Mouse (Mus musculus) urinary bladder, postnatal 4 days (tissue): ENCODE results near the gene Fuca1.
"Not testable (repeated sequence)": the region's sequence is repeated elsewhere in the genome, so short reads cannot be mapped to it uniquely, and the experiment has no call there.

Source experiments
- DNase-seq, 2 experiments: peaks; one replicate each; pipeline ENCODE4 v3.0.0; 2021 to 2022; ENCODE audit warnings: low spot score in 2 of 2

Fuca1 gene

DNA sequence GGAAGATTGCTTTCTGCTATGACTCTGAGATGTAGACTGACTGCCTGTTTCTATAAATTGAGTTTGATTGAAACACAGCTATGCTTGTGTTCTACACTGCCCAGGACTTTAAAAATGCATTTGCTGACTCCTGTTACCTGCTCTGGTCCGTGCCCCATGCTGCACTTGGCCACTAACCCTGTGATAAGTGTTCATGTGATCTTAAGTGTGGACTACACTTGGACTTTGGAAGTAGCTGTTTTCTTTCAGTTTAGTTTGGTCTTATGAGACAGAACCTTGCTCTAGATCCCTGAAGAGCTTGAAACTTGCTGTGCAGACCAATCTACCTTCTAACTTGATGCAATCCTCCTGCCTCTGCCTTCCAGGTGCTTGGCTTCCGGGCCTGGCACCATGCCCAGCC lies 3.9 kb downstream of the Fuca1 start:
- DNase-seq, result no peak

DNA sequence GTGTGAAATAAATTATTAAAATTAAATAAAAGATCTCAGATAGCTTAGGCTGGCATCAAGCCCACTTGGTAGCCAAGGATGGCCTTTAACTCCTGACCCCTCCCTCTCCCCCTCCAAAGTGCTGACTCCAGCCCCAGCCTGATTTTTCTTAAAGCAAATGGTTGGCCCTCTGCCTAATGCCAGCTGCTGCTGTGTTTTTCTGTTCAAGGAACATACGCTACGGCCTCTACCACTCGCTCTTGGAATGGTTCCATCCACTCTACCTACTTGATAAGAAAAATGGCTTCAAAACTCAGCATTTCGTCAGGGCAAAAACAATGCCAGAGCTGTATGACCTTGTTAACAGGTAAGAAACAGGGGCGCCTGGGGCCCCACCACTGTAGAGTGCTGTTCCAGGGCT lies 4.8 kb downstream of the Fuca1 start:
- DNase-seq, result no peak

- no peak for DNase-seq
Observed at GRCm38 (mm10) chr4:135926195-135926808, 5.8 kb downstream of the Fuca1 start.

GRCm38 (mm10) chr4:135926861-135927260 lies 6.3 kb downstream of the Fuca1 start:
- no peak for DNase-seq

GRCm38 (mm10) chr4:135928376-135928775 lies 7.8 kb downstream of the Fuca1 start:
- DNase-seq, result no peak

DNA sequence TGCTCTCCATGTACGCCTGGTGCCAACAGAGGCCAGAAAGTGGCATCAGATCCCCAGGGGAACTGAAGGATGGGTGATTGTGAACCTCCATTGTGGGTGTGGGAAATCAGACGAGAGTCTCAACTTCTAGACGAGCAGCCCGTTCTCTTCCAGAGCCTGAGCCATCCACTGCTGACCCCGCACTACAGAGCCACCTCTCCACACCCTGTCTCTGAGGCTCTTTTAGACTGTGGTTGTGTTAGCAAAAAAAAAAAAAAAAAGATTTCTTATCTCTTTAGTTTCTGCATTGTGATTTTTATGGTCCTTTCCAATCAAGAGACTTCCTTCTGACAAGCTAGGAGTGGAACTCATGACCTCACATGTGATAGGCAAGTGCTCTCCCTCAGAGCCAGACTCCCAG lies 8.9 kb downstream of the Fuca1 start:
- DNase-seq, result no peak

GRCm38 (mm10) chr4:135929828-135930227 lies 9.3 kb downstream of the Fuca1 start:
- no peak for DNase-seq

- DNase-seq, result no peak
Observed at GRCm38 (mm10) chr4:135930239-135930638, 9.7 kb downstream of the Fuca1 start.

DNA sequence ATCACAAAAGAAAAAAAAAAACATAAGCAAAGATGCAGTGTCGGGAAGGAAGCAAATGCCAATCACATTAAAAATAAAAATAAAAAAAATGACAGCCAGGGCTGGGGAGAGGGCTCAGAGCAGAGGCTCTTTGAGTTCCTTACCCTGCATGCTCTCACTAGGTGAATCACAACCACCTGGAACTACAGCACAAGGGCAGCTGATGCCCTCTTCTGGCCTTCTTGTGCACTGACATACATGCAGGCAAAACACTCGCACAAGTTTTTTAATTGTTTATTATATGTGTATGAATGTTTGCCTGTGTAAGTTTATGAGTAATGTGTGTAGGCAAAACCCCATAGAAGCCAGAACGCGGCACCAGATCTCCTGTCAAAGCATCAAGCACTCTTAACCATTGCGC lies 11.3 kb downstream of the Fuca1 start:
- DNase-seq, result no peak

DNA sequence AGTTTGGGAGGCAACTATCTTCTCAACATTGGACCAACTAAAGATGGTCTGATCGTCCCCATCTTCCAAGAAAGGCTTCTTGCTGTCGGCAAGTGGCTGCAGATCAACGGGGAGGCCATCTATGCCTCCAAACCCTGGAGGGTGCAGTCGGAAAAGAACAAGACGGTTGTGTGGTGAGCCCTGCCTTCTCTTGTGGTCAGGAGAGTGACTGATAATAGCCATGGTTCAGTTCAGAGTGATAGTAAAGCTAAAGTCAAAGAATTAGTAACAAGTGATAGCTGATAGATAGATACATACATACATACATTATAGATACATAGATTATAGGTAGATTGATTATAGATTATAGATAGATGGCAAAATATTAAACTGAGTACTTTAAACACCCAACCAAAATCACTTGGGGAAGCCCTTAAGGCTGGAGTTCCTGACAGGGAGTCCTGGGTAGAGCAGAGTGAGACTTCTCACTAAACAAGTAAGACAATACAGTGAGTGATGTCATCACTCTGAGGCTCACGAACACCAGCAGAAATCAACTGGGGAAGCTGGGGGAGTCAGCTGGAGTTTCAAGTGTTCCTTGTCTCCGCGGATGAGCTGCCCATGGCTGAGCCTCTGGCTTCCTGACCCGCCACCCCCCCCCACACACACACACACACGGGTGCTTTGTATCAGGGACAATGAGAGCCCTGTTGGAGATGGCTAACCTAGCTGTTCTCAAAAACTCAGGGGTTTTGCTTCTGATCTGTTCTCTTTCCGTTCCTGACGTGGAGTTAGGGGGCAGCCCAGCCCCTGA lies 14.4 kb downstream of the Fuca1 start:
- DNase-seq, result no peak

DNA sequence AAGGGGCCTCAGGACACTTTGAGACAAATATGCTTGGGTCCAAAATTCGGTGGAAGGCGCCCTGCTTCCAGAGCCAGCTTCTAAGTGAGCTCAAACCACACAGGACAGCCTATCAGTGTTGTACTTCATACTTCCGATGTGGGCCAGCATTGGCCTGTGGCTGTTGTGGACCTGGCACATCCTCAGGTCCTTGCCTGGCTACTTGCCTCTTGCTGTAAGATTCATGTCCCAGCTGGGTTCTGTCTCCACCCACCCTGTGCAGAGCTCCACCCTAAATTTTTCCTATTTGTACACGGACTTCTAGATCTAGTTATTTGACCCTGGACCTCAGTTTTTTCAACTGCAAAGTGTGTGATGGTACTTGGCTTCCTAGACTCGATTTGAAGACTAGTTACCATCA lies 15.0 kb downstream of the Fuca1 start:
- no peak for DNase-seq

DNA sequence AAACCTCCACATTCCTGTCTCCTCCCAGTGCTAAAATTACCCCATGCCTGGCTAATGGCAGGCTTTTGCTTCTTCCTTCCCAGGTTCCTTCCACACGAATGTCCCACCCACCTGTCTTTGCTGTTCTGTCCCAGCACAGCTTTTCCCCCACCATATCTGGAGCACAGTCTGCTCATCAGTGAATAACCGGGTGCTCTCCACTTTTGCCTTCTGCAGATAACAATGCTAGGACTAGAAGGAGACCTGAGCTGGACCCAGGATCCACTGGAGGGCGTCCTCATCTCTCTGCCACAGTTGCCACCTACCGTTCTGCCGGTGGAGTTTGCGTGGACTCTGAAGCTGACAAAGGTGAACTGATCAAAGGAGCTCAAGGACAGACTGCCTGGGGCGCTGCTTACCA lies 18.3 kb downstream of the Fuca1 start:
- no peak for DNase-seq

DNA sequence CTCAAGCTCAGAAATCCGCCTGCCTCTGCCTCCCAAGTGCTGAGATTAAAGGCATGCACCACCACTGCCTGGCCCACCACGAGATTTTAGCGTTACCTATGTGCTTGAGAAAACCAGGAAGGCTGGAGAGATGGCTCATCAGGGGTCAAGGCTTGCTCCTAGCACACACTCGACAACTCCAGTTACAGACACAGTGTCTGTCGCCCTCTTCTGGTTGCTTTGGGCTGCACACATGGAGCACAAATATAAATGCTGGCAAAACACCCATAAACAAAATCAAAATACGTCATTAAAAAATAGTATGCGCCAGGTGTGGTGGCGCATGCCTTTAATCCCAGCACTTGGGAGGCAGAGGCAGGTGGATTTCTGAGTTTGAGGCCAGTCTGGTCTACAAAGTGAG lies 20.5 kb downstream of the Fuca1 start:
- not testable (repeated sequence) for DNase-seq

- DNase-seq, result no peak
Observed at GRCm38 (mm10) chr4:135942193-135942592, 21.7 kb downstream of the Fuca1 start.

- DNase-seq, result no peak
Observed at GRCm38 (mm10) chr4:135943389-135943788, 22.9 kb downstream of the Fuca1 start.

- DNase-seq, result no peak
Observed at GRCm38 (mm10) chr4:135945706-135946105, 25.2 kb downstream of the Fuca1 start.

DNA sequence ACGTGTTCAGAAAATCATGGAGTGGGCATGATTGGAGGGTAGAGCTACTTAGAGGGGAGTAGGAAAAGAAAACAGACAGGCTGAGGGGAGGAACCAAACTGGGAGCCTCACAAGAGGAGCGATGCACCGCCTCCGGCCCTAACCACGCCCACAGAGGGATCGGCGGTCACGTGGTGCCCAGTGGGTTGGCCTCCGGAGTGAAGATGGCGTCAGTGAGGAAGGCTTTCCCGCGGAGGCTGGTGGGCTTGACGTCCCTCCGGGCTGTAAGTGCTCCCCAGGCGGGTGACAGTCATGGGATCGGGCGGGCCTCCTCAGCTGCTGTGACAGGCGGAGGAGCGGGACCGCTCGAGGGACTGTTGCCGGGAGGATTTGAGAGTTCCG lies 25.7 kb downstream of the Fuca1 start, which contains the start of gene Hmgcl:
Hmgcl (plus strand) TSS at position 171 of the 381 bp plus-strand sequence.
- DNase-seq, result peak; percentile 90 to 97

- DNase-seq, result no peak
Observed at GRCm38 (mm10) chr4:135946659-135947301, 26.2 kb downstream of the Fuca1 start.

- DNase-seq, result no peak
Observed at GRCm38 (mm10) chr4:135948142-135948541, 27.6 kb downstream of the Fuca1 start.

GRCm38 (mm10) chr4:135949475-135949874 lies 28.9 kb downstream of the Fuca1 start:
- DNase-seq, result no peak

DNA sequence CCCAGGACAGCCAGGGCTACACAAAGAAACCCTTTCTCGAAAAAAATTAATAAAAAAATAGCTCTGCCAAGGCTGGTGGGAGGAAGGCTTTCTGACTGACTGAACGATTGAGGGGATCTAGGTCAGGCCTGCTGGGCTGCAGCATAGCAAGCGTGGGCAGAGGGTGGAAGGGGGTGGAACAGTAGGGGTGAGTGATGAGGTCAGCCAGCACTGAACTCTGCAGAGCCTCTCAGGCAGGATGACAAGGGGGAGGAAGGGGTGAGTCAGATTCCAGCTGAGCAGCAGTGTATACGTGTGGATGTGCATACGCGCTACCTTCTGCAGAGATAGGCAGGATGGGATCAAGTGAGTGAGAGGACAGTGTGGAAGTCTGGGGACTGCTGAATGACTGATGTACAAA lies 29.4 kb downstream of the Fuca1 start:
- no peak for DNase-seq

DNA sequence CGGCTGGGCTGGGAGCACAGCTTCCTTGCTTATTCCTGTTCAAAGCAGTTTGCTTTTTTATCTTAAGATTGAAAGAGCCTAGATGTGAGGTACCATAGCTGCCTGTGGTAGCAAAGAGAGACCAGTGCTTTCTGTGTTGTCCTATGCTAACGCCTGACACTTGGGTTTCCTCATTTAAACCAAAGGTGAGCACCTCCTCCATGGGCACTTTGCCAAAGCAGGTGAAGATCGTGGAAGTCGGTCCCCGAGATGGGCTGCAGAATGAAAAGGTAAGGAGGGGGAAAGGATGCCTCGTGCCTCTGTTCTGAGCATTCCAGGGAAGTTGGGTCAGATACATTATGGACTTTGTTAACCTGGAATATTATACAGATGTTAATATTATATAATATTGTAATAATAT lies 29.8 kb downstream of the Fuca1 start:
- no peak for DNase-seq

- no peak for DNase-seq
Observed at GRCm38 (mm10) chr4:135951505-135951904, 31.0 kb downstream of the Fuca1 start.
